Mouse (Mus musculus) frontal cortex, adult (tissue): Measurements from ENCODE around the gene Mical3.

Experiments
- ATAC-seq: cut with Nextera tagmentation; 2 replicates; pipeline ENCODE4 v1.9.2; 2017; ENCODE audit warnings: mild to moderate bottlenecking, moderate library complexity, mixed read lengths; ENCODE audit not compliant: low TSS enrichment

Gene Mical3

GRCm38 (mm10) chr6:120964179-120964578 lies 166.6 kb downstream of the Mical3 start:
- ATAC-seq = no peak

- ATAC-seq = peak; percentile 34
Observed at GRCm38 (mm10) chr6:120960338-120961030, 170.3 kb downstream of the Mical3 start.

GRCm38 (mm10) chr6:120957331-120957730 lies 173.5 kb downstream of the Mical3 start:
- ATAC-seq = no peak

GRCm38 (mm10) chr6:120956259-120957161 lies 174.3 kb downstream of the Mical3 start:
- ATAC-seq = no peak

GRCm38 (mm10) chr6:120955215-120955614 lies 175.6 kb downstream of the Mical3 start:
- no peak for ATAC-seq

GRCm38 (mm10) chr6:120954241-120954640 lies 176.6 kb downstream of the Mical3 start:
- ATAC-seq = no peak

- ATAC-seq = no peak
Observed at GRCm38 (mm10) chr6:120952475-120952874, 178.3 kb downstream of the Mical3 start.

GRCm38 (mm10) chr6:120951311-120951710 lies 179.5 kb downstream of the Mical3 start:
- ATAC-seq = no peak

- ATAC-seq = no peak
Observed at GRCm38 (mm10) chr6:120945510-120945909, 185.3 kb downstream of the Mical3 start.

GRCm38 (mm10) chr6:120943964-120944363 lies 186.8 kb downstream of the Mical3 start:
- no peak for ATAC-seq

GRCm38 (mm10) chr6:120943551-120943950 lies 187.2 kb downstream of the Mical3 start:
- ATAC-seq = no peak

GRCm38 (mm10) chr6:120943079-120943478 lies 187.7 kb downstream of the Mical3 start:
- ATAC-seq = no peak

GRCm38 (mm10) chr6:120941575-120941974 lies 189.2 kb downstream of the Mical3 start:
- peak; percentile 70 for ATAC-seq

- no peak for ATAC-seq
Observed at GRCm38 (mm10) chr6:120941084-120941481, 189.7 kb downstream of the Mical3 start.

GRCm38 (mm10) chr6:120940446-120941083 lies 190.2 kb downstream of the Mical3 start:
- ATAC-seq = no peak

GRCm38 (mm10) chr6:120939783-120940182 lies 191.0 kb downstream of the Mical3 start:
- no peak for ATAC-seq

GRCm38 (mm10) chr6:120938763-120939450 lies 191.9 kb downstream of the Mical3 start:
- ATAC-seq = no peak

- ATAC-seq = no peak
Observed at GRCm38 (mm10) chr6:120937999-120938608, 192.7 kb downstream of the Mical3 start.

- no peak for ATAC-seq
Observed at GRCm38 (mm10) chr6:120937104-120937617, 193.6 kb downstream of the Mical3 start.

GRCm38 (mm10) chr6:120934176-120934575 lies 196.6 kb downstream of the Mical3 start:
- ATAC-seq = no peak

GRCm38 (mm10) chr6:120933670-120934069 lies 197.1 kb downstream of the Mical3 start:
- no peak for ATAC-seq
